In genomic region chr9:66102668-66103067, GRCm38 (mm10) we compare ENCODE assay signal across 19 mouse cellular contexts. TPM values are rescaled to one million over a fixed set of nuclear protein-coding genes. Genes with fewer than 3 reads are reported as not detected.
DNase-seq lines count a peak whose midpoint lies in the region; TF ChIP-seq lines count a peak whose summit lies in the region.
"Had no signal": no experiment of that assay in that cellular context is flagged by ENCODE, and none has a peak within 500 bp of the region (broad histone marks: within the 10 kb centered on the region; RNA-seq: fewer than 3 reads in every experiment).

No protein-coding gene starts in this region.

- no peak overlapping the region for H3K9ac ChIP-seq in heart, adult 2 months (ENCODE audit: low read depth, low read length)
- H3K9ac ChIP-seq: embryonic facial prominence, embryonic 12.5 days; forebrain, embryonic 13.5 days; forebrain, embryonic 15.5 days had no signal

- no peak for TF ChIP-seq POLR2A in heart, adult 2 months (IDR thresholded peaks at IDR 0.05; ENCODE audit: insufficient read depth, low read depth, low read length)

- no peak for TF ChIP-seq CTCF in heart, adult 2 months (IDR thresholded peaks at IDR 0.05)
- no peak for TF ChIP-seq CTCF in left cerebral cortex, adult 2 months (IDR thresholded peaks at IDR 0.05)

- H3K4me1 ChIP-seq in heart, adult 2 months (ENCODE audit: control insufficient read depth, insufficient read depth, low read length) = no peaks in the 10 kb centered on the region
- H3K4me1 ChIP-seq: embryonic facial prominence, embryonic 12.5 days; forebrain, embryonic 13.5 days; forebrain, embryonic 15.5 days had no signal

- H3K27me3 ChIP-seq in heart, adult 2 months (ENCODE audit: control insufficient read depth, insufficient read depth, low read length) = no peaks in the 10 kb centered on the region
- H3K27me3 ChIP-seq: embryonic facial prominence, embryonic 12.5 days; forebrain, embryonic 13.5 days; forebrain, embryonic 15.5 days had no signal

- no peak for TF ChIP-seq EP300 in heart, adult 2 months (IDR thresholded peaks at IDR 0.05; ENCODE audit: insufficient read depth, low read depth, low read length)

- H3K4me3 ChIP-seq in heart, adult 2 months = no peak overlapping the region
- H3K4me3 ChIP-seq in left cerebral cortex, adult 2 months = no peak overlapping the region
- H3K4me3 ChIP-seq: embryonic facial prominence, embryonic 10.5 days; embryonic facial prominence, embryonic 12.5 days; forebrain, embryonic 13.5 days; forebrain, embryonic 15.5 days had no signal

- WGBS in heart, adult 2 months = 91% methylated on average over 6 of the region's 6 CpGs

- peak; percentile 21 for DNase-seq in heart, adult 11 months
- DNase-seq in heart, adult 2 months = no peak
- no peak for DNase-seq in left cerebral cortex, adult 2 months (ENCODE audit: extremely low spot score in 1 of 2, low spot score in 2 of 2)
- no peak for DNase-seq in left cerebral cortex, adult 8-10 months (ENCODE audit: low spot score in 2 of 2)
- DNase-seq in right cerebral cortex, adult 18-20 months = peak; percentile 30
- no peak for DNase-seq in right cerebral cortex, postnatal 25 days
- DNase-seq in spleen, postnatal 4 days (ENCODE audit: low spot score in 2 of 2) = no peak
- DNase-seq: adrenal gland, adult 2 months; adrenal gland, postnatal 10 days; adrenal gland, postnatal 25 days; cerebellum, adult 11-12 months; cerebellum, adult 2 months; cerebellum, adult 9-10 months; cerebellum, postnatal 10 days; cerebellum, postnatal 25 days had no signal

- H3K79me2 ChIP-seq in heart, adult 2 months (replicated peaks; ENCODE audit: control insufficient read depth, insufficient read depth, low read length) = no peaks in the 10 kb centered on the region

- no peaks in the 10 kb centered on the region for H3K36me3 ChIP-seq in heart, adult 2 months (ENCODE audit: control insufficient read depth, insufficient read depth, low read length)

- intact Hi-C loops in heart, adult 2 months (cut with DNase I) = no loop called here
- intact Hi-C loops in left cerebral cortex, adult 2 months (cut with DNase I) = no loop called here

- no peak overlapping the region for H3K27ac ChIP-seq in heart, adult 2 months
- H3K27ac ChIP-seq in left cerebral cortex, adult 2 months = peak overlapping the region; percentile 82
- H3K27ac ChIP-seq: embryonic facial prominence, embryonic 10.5 days; embryonic facial prominence, embryonic 12.5 days; forebrain, embryonic 13.5 days; forebrain, embryonic 15.5 days had no signal

RNA-seq across cellular contexts. Expression of gene Snx1, which starts 23.7 kb away (rescaled TPM):
- total RNA-seq in heart, adult 2 months (2021) = 10 to 100 TPM; 24.8 to 27.6 TPM
- polyA plus RNA-seq in heart, adult 2 months (2012; rRNA removed) = 19.2 and 25.2 TPM in 2 replicates
- 10 to 100 TPM; 71.8 to 74.8 TPM for total RNA-seq in left cerebral cortex, adult 2 months (2021)
- 10 to 100 TPM; 76.2 to 82.1 (median 79.1) TPM for total RNA-seq in left cerebral cortex, adult 8-10 months (2022)

RNA-seq across cellular contexts. Expression of gene Ciao2a, which starts 23.7 kb away (rescaled TPM):
- 10 to 100 TPM; 59.7 to 68.1 TPM for total RNA-seq in heart, adult 2 months (2021)
- polyA plus RNA-seq in heart, adult 2 months (2012; rRNA removed) = 19.5 and 31.2 TPM in 2 replicates
- 10 to 100 TPM; 27.6 to 28.7 TPM for total RNA-seq in left cerebral cortex, adult 2 months (2021)
- 10 to 100 TPM; 25.7 to 26.7 (median 26.5) TPM for total RNA-seq in left cerebral cortex, adult 8-10 months (2022)

RNA-seq across cellular contexts. Expression of gene Snx22, which starts 33.1 kb away (rescaled TPM):
- total RNA-seq in heart, adult 2 months (2021) = under 1 TPM; 0.70 to 0.86 TPM
- 0.70 and 0.73 TPM in 2 replicates for polyA plus RNA-seq in heart, adult 2 months (2012; rRNA removed)
- total RNA-seq in left cerebral cortex, adult 2 months (2021) = 1 to 10 TPM; 3.5 to 3.9 TPM
- 1 to 10 TPM; 4.3 to 6.0 (median 5.2) TPM for total RNA-seq in left cerebral cortex, adult 8-10 months (2022)

RNA-seq across cellular contexts. Expression of gene Ppib, which starts 42.6 kb away (rescaled TPM):
- 100 to 1,000 TPM; 113 to 114 TPM for total RNA-seq in heart, adult 2 months (2021)
- 89.9 and 102 TPM in 2 replicates for polyA plus RNA-seq in heart, adult 2 months (2012; rRNA removed)
- 100 to 1,000 TPM; 161 to 170 TPM for total RNA-seq in left cerebral cortex, adult 2 months (2021)
- 100 to 1,000 TPM; 147 to 175 (median 159) TPM for total RNA-seq in left cerebral cortex, adult 8-10 months (2022)

RNA-seq across cellular contexts. Expression of gene Dapk2, which starts 55.4 kb away (rescaled TPM):
- 1 to 10 TPM; 5.8 TPM for total RNA-seq in heart, adult 2 months (2021)
- 5.6 and 8.5 TPM in 2 replicates for polyA plus RNA-seq in heart, adult 2 months (2012; rRNA removed)
- 1 to 10 TPM; 2.6 to 2.8 TPM for total RNA-seq in left cerebral cortex, adult 2 months (2021)
- total RNA-seq in left cerebral cortex, adult 8-10 months (2022) = 1 to 10 TPM; 1.4 to 2.5 (median 1.6) TPM

Comparison
In these comparisons a context has a peak if more than half of its experiments do, and no peak if none do; other contexts are left out.
1. DNase-seq: peak in heart, adult 11 months (single experiment) and right cerebral cortex, adult 18-20 months (single experiment); none in heart, adult 2 months (0 of 2), left cerebral cortex, adult 2 months (0 of 2), left cerebral cortex, adult 8-10 months (0 of 2), right cerebral cortex, postnatal 25 days (single experiment) and spleen, postnatal 4 days (0 of 2).